ENCODE assay signal across 8 mouse cellular contexts in genomic region chr4:137835624-137836337, GRCm38 (mm10). TPM values are rescaled to one million over a fixed set of nuclear protein-coding genes. Genes with fewer than 3 reads are reported as not detected.
DNase-seq lines count a peak whose midpoint lies in the region; ATAC-seq and TF ChIP-seq lines count a peak whose summit lies in the region.

No protein-coding gene starts in this region.

- H3K4me1 ChIP-seq in intestine, postnatal 0 days (replicated peaks; ENCODE audit: control insufficient read depth, insufficient read depth, low read length): no peaks in the 10 kb centered on the region
- H3K4me1 ChIP-seq in midbrain, embryonic 10.5 days: peaks cover 13% of the 10 kb centered on the region

- H3K36me3 ChIP-seq in intestine, postnatal 0 days (ENCODE audit: control insufficient read depth, insufficient read depth): no peaks in the 10 kb centered on the region
- H3K36me3 ChIP-seq in midbrain, embryonic 10.5 days: no peaks in the 10 kb centered on the region

- intact Hi-C loops in left cerebral cortex, postnatal 36 days (cut with DNase I): loop anchor here (2.0 kb wide), 1 partner anchor 105 kb away; no protein-coding TSS in a partner anchor

- H3K27me3 ChIP-seq in intestine, postnatal 0 days (replicated peaks; ENCODE audit: control insufficient read depth, insufficient read depth, low read length): no peaks in the 10 kb centered on the region
- H3K27me3 ChIP-seq in midbrain, embryonic 10.5 days (ENCODE audit: low read depth, poor library complexity, severe bottlenecking): peaks cover 9% of the 10 kb centered on the region

- ATAC-seq in intestine, postnatal 0 days: peak; percentile 63

- peak; percentile 84 for DNase-seq in adrenal gland, adult 2 months
- DNase-seq in embryo, embryonic 11.5 days (ENCODE audit: low read depth, low spot score): peak; percentile 77
- DNase-seq in heart, adult 11 months: peak; percentile 98
- DNase-seq in left cerebral cortex, postnatal 36 days (ENCODE audit: low spot score in 2 of 2): peak; percentile 77
- DNase-seq in midbrain, embryonic 10.5 days (ENCODE audit: low spot score): peak; percentile 85
- DNase-seq in right cerebral cortex, postnatal 4 days: peak; percentile 78
- peak; percentile 59 to 78 for DNase-seq in urinary bladder, postnatal 4 days (ENCODE audit: low spot score in 2 of 2)

- H3K9me3 ChIP-seq in intestine, postnatal 0 days (ENCODE audit: control insufficient read depth): no peaks in the 10 kb centered on the region
- no peaks in the 10 kb centered on the region for H3K9me3 ChIP-seq in midbrain, embryonic 10.5 days (replicated peaks)

- peak; percentile 97 for TF ChIP-seq CTCF in intestine, postnatal 0 days (IDR thresholded peaks at IDR 0.05; ENCODE audit: low read depth)

- H3K9ac ChIP-seq in intestine, postnatal 0 days (ENCODE audit: low read depth, low read length): no peak overlapping the region

- H3K4me2 ChIP-seq in intestine, postnatal 0 days (replicated peaks; ENCODE audit: low read depth): 0 out of 2 replicates have a peak overlapping the region, but pooled peaks have one; percentile 4

- no peak overlapping the region for H3K27ac ChIP-seq in intestine, postnatal 0 days (ENCODE audit: low read depth, low read length)
- H3K27ac ChIP-seq in midbrain, embryonic 10.5 days (replicated peaks): peak overlapping the region; percentile 42; the same call in 1 of the 2 replicates

- WGBS in intestine, postnatal 0 days: 15% methylated on average over 14 of the region's 14 CpGs
- 13% methylated on average over 14 of the region's 14 CpGs for WGBS in midbrain, embryonic 10.5 days

- no peak overlapping the region for H3K4me3 ChIP-seq in intestine, postnatal 0 days (ENCODE audit: low read depth, low read length)
- peak overlapping the region; percentile 34 for H3K4me3 ChIP-seq in midbrain, embryonic 10.5 days

RNA-seq across cellular contexts. Expression of gene Ece1, which starts 26.3 kb away (rescaled TPM):
- total RNA-seq in adrenal gland, adult 2 months (2021): 100 to 1,000 TPM; 228 to 424 TPM
- 50.0 and 414 TPM in 2 replicates for polyA plus RNA-seq in adrenal gland, adult 2 months (2012; rRNA removed)
- polyA plus RNA-seq in intestine, postnatal 0 days (2015; fragmentation: Nextera tagmentation; extraction: Ambion mirVana): 44.9 and 49.1 TPM in 2 replicates
- 10 to 100 TPM; 80.5 to 83.0 TPM for total RNA-seq in left cerebral cortex, postnatal 36 days (2021)
- polyA plus RNA-seq in midbrain, embryonic 10.5 days (2016; fragmentation: Nextera tagmentation; extraction: Ambion mirVana): 31.6 and 31.7 TPM in 2 replicates

RNA-seq across cellular contexts. Expression of gene Alpl, which starts 39.6 kb away (rescaled TPM):
- total RNA-seq in adrenal gland, adult 2 months (2021): 10 to 100 TPM in 1 of 2 experiments, 1 to 10 TPM in 1; 6.1 to 59.6 TPM
- 4.7 and 7.4 TPM in 2 replicates for polyA plus RNA-seq in adrenal gland, adult 2 months (2012; rRNA removed)
- 0.72 and 0.73 TPM in 2 replicates for polyA plus RNA-seq in intestine, postnatal 0 days (2015; fragmentation: Nextera tagmentation; extraction: Ambion mirVana)
- total RNA-seq in left cerebral cortex, postnatal 36 days (2021): 1 to 10 TPM; 6.2 to 7.4 TPM
- 34.2 and 38.6 TPM in 2 replicates for polyA plus RNA-seq in midbrain, embryonic 10.5 days (2016; fragmentation: Nextera tagmentation; extraction: Ambion mirVana)
